Mouse (Mus musculus) liver, adult 2 months (tissue): ENCODE results near the gene Ovca2.

Experiments
- CTCF ChIP-seq: fragments of 200-500 bp; IDR thresholded peaks from 2 replicates; pipeline ENCODE4 v1.5.1; 2011; ENCODE audit warnings: low read depth, low read length, control low read depth
- POLR2A ChIP-seq: fragments of 200-500 bp; IDR thresholded peaks from 2 replicates; pipeline ENCODE4 v1.6.1; 2011; ENCODE audit warnings: low read length, control low read depth; ENCODE audit not compliant: insufficient read depth; ENCODE audit errors: extremely low read depth

GRCm38 (mm10) chr11:75147106-75147845 lies 31.4 kb downstream of the Ovca2 start:
- TF ChIP-seq CTCF: no peak
- TF ChIP-seq POLR2A: no peak
